Mouse (Mus musculus) embryonic stem cell, embryonic (primary cell): Measurements from ENCODE around the gene Agbl3.

Experiments
- CTCF ChIA-PET, 4 experiments: fragments of 300-600 bp in 2 of 4; fragments of 350-600 bp in 2 of 4; sonication (Branson Sonifier 250); formaldehyde crosslinking; loops; one replicate each; lab custom pipeline; 2022; ENCODE audit warnings: inconsistent platforms in 2 of 4; lab: Charles Lee
- POLR2A ChIA-PET, 4 experiments: fragments of 300-600 bp in 2 of 4; fragments of 350-600 bp in 2 of 4; sonication (Branson Sonifier 250); formaldehyde crosslinking; loops; one replicate each; lab custom pipeline; 2022; ENCODE audit warnings: antibody characterized with exemption in 4 of 4, inconsistent platforms in 1 of 4; lab: Charles Lee

Gene Agbl3

DNA sequence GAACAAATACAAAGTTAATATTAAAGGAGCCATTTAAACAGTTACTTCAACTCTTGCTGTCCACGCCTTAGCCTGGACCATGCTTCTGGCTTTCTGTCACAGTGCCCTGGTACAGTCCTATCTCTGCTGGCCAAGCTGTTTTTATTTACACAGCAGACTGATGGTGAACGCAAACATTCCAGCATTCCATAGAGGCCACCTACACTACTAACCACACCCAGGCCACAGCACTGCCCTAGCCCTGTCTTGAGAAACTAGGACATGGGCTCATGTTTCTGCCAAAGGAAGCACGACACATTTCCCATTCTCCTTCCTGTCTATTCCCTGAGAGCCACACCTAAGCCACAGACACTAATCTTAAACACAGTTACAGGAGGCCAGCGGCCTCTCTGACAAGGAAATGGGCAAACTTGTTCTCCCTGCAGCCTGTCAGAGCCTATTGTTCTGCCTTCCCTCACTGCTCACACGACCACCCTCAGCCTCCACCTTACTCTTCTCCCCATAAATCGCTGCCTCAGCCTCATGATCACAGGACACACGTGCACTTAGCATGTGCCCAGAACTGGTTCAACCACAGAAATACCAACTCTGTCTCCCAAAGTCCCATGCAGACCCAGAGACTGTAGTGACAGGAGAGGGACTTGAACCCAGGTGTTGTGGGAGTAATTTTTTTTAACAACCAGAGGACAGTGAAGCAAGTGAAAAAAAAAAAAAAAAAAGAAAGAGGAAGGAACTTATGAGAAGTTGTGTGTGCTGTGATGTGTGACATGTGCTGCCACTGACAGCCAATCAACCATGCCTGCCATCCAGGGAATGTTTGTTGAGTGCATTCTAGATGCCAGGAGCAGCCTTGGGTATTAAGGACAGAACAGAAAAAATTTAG is 85.7 kb downstream of the Agbl3 start:
- CTCF ChIA-PET: no interaction called here
- POLR2A ChIA-PET: interaction anchor here in 2 of 4 experiments (0.7 to 1.7 kb wide), 6 partner anchors 8 to 265 kb away, joined by 3 to 7 read pairs (median 5); partner anchors contain the start of gene Cyren (in 1 of the 2)

DNA sequence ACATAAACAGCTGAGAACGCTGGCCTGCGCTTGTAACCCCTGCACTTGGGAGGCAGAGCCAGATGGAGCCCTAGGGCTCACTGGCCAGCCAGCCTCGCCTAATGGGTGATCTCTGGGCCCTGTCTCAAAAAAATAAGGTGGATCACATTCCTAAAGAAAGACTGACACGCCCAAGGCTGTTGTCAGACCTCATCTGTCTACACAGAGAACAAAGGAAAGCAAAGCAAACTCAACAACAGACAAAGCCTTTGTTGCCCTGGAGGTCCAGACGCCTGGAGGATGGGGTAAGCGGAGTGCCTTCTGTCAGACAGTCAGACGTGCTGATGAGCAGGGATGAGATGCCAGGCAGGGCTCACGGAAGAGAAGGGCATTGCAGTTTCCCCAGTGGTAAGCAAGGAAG is 86.6 kb downstream of the Agbl3 start:
- ChIA-PET POLR2A (interaction anchor here in 3 of 4 experiments (0.7 to 2.9 kb wide), 8 partner anchors 9 to 264 kb away, joined by 3 to 16 read pairs (median 4); partner anchors contain the start of gene Cyren (in 2 of the 3)), CTCF (interaction anchor here in 2 of 4 experiments (1.3 to 1.8 kb wide), 3 partner anchors 9 to 11 kb away, joined by 3 to 4 read pairs (median 4); partner anchors contain the start of gene Cyren (in 1 of the 2))

DNA sequence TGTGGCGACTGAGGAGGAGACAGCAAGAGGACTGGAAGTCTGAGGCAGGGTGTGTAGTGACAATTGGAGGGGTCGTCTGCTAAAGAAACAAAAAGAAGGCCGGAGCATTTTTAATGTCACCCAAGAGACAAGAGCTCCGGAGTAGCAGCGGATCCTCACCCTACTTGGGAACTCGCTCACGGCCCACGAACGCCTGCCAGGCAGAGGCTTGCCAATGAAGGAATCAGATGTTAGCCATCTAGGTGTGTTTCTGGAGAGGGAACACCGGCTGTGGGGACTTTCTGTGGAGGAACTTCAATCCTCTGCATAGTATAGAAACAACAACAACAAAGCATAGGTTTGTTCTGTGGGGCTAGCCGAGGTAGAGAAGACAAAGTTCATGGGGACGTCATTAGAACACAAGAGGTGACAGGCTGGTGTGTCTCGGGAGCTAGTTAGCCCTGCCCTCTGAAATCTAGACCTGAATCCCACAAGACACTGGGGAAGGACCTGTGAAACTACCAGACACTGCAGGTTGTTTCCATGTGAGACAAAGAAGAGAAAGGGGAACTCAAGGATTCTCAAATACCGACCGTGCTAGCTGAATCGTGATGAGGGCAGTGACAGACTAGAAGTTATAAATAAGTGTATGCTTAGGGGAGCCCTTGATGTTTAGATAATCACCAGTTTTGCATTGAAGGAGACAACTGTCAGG is 87.2 kb downstream of the Agbl3 start:
- ChIA-PET CTCF (interaction anchor here in 2 of 4 experiments (1.3 to 1.8 kb wide), 3 partner anchors 9 to 10 kb away, joined by 3 to 4 read pairs (median 4); partner anchors contain the start of gene Cyren (in 1 of the 2)), POLR2A (interaction anchor here in 3 of 4 experiments (0.5 to 2.9 kb wide), 10 partner anchors 9 to 132 kb away, joined by 3 to 16 read pairs (median 4); partner anchors contain the start of gene Cyren (in 2 of the 3))

DNA sequence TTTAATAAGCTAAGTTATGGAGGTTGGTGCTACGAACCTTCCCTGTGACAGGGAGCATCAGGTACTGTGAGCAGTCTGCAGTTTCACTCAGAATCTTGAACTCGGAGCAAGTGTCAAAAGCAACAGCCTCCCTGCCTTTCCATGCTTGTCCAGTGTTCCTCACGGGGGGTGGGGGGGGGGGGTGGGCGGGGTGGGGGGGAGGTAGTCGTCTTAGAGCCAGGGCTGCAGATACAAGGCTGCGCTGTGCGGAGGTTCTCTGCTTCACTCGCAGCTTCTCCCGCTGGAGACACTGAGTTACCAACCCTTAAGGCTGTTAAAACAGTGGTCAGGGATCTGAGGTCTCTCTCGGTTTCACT is 87.7 kb downstream of the Agbl3 start:
- ChIA-PET CTCF (interaction anchor here in 3 of 4 experiments (1.3 to 1.8 kb wide), 4 partner anchors 8 to 10 kb away, joined by 3 to 4 read pairs (median 4); partner anchors contain the start of gene Cyren (in 2 of the 3)), POLR2A (interaction anchor here in 2 of 4 experiments (0.9 to 2.9 kb wide), 9 partner anchors 9 to 87 kb away, joined by 3 to 16 read pairs (median 3); partner anchors contain the start of genes Agbl3 (in 1 of the 2) and Cyren (in 1 of the 2))

DNA sequence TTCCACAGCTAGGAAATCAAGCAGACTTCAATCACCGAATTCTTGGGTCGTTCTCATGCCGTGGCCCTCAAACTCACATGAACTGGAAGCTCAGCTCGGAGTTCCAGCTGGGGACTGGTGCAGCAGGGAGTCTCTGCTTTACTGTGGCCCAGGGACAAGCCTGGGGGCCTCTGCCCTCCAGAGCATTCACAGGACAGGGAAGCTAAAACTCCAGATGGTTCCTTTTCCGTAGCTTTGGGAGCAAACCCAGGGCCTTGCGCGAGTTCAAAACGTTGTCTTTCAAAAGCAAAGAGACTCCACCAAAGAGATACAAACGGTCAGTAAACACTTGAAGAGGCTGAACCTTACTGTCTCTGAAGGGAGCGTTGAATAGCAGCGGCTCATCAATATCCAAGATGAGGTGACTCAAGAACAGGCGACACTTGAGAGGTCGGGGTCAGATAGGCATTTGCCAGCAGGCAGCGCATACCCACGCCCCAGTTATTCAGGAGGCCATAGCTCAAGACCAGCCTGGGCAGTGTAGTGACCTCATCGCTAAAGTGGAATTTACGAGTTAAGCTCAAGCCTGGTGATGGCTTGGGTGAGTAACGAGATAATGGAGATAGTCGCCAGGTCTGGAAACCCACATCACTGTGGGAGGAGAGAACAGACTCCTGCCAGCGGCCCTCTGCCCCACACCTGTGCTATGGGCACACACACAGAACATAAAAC is 88.4 kb downstream of the Agbl3 start:
- CTCF ChIA-PET: interaction anchor here in 1 of 4 experiments (1.4 to 1.6 kb wide), 2 partner anchors 10 to 53 kb away, joined by 4 read pairs; partner anchors contain the start of gene Cyren
- POLR2A ChIA-PET: interaction anchor here in 2 of 4 experiments (0.9 to 2.9 kb wide), 12 partner anchors 9 to 88 kb away, joined by 3 to 16 read pairs (median 3); partner anchors contain the start of genes Agbl3 (in 2 of the 2) and Cyren (in 1 of the 2)

DNA sequence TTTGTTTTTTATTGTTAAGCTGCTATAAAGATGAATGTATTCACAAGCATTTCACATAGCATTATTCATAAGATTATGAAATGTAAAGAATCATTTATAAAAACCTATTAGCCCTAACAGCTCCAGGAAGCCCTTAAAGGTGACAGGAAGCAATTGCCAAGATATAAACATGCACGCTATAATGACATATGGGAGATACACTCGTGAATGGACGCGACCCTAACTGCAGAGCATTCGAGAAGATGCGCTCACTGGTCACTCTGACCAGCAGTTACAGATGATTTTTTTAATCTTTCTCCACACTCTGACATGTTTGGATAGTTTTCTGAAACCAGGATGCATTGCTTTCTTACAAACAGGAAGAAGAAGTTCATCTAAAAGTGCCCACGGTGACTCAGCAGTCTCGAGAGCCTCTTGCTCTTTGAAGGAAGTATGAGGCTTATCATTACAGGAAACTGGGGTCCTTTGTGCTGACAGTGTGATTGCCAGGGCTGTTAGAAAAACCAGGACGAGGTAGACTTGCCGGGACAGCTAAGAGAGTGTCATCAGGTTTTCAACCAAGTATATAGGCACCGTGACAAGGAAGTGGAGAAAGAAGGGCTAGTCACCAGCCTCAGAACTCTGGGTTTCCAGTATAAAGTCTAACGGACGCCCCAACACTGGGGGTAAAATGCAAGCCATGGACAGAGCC is 89.1 kb downstream of the Agbl3 start:
- CTCF ChIA-PET: interaction anchor here in 1 of 4 experiments (1.4 to 1.6 kb wide), 2 partner anchors 9 to 52 kb away, joined by 4 read pairs; partner anchors contain the start of gene Cyren
- POLR2A ChIA-PET: interaction anchor here in 2 of 4 experiments (1.0 to 2.9 kb wide), 10 partner anchors 8 to 89 kb away, joined by 3 to 16 read pairs (median 3); partner anchors contain the start of genes Agbl3 (in 1 of the 2), Cyren (in 1 of the 2) and Wdr91 (in 1 of the 2)

DNA sequence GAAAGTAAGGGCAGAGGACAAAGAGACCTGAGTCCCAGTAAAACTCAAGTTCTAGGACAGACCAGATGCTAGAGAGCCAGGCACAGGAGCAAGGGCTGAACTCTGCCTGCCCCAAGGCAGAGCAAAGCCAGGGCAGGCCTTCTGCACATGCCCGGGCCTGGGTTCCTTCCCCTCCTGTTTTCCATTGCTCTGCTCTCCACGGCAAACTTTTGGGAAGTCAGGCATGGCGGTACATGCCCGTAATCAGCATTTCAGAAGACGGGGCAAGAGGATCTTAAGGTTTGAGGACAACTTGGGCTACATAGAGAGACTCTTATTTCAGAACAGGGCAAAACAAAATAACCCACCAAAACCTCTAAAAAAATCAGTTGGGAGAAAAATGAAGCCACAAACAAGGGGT is 89.9 kb downstream of the Agbl3 start:
- CTCF ChIA-PET: interaction anchor here in 1 of 4 experiments (1.9 kb wide), 1 partner anchor 10 kb away, joined by 5 read pairs; no protein-coding TSS in a partner anchor

DNA sequence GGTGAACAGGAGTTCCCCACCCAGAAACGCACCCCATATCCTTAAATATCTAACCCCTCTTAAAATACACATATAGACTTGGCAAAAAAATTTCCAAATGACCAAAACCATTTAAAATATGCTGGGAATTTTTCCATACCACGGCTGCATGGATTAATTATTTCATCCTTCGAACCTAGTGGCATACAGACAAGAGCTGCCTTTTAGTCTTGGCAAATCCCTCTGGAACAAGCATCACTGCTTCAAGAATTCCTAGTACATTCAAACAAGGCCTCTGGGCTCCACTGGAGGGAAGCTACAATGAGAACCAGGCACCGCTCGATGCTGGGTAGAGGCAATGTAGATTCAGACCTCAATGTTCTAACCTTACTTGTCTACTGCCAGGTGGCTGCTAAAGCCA is 90.5 kb downstream of the Agbl3 start:
- ChIA-PET CTCF (interaction anchor here in 1 of 4 experiments (1.9 kb wide), 1 partner anchor 9 kb away, joined by 5 read pairs; no protein-coding TSS in a partner anchor), POLR2A (interaction anchor here in 1 of 4 experiments (0.8 kb wide), 1 partner anchor 15 kb away, joined by 3 read pairs; no protein-coding TSS in a partner anchor)

More for the DNA sequence above, 89.9 kb downstream of the Agbl3 start:
- POLR2A ChIA-PET: interaction anchor here in 2 of 4 experiments (0.8 to 1.0 kb wide), 2 partner anchors 14 to 40 kb away, joined by 3 read pairs; partner anchors contain the start of gene Wdr91 (in 1 of the 2)

DNA sequence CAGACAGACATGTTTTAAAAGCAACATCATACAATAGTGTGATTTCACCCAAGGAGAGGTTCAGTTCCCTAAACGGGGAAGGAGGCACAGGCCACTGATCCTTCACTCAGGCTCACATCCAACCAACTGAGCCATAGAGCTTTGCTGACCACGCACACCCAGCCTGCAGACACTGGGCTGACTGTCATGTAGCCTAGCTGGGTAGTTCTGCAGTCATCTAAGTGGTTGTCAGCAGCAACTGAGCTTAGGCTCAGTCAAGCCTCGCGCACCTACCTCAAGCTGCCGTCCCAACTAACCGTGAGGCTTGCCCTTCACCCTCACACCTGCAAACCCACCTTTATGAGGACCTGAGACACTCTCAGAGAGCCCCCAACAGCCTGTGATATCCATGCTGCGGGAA is 91.7 kb downstream of the Agbl3 start:
- CTCF ChIA-PET: interaction anchor here in 1 of 4 experiments (0.5 kb wide), 1 partner anchor 535 kb away, joined by 4 read pairs; no protein-coding TSS in a partner anchor

DNA sequence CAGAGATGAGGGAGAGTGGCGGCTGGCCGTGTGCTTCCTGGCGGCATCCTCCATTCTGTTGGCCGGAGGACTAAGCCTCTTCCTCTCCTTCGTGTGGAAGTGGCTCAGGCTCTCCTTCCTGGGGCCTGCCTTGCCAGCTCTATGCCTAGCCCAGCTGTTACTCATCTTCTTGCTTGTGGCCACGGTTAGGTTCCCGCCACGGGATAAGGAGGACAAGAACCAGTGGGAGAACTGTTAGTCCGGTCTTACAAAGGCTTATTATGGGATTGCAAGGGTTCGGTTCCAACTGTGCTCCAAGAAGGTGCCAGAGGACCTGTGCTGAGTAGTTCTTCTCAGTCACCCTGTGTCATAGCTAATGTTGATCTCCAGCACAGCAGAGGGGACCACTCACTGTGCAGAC is 92.6 kb downstream of the Agbl3 start:
- ChIA-PET POLR2A (interaction anchor here in 2 of 4 experiments (0.7 to 1.0 kb wide), 2 partner anchors 10 to 47 kb away, joined by 3 to 4 read pairs; partner anchors contain the start of gene Tmem140 (in 1 of the 2)), CTCF (no interaction called here)

More for the DNA sequence above, 91.7 kb downstream of the Agbl3 start:
- POLR2A ChIA-PET: interaction anchor here in 3 of 4 experiments (0.7 to 1.0 kb wide), 4 partner anchors 9 to 672 kb away, joined by 3 to 4 read pairs (median 3); partner anchors contain the start of gene Tmem140 (in 1 of the 3)

DNA sequence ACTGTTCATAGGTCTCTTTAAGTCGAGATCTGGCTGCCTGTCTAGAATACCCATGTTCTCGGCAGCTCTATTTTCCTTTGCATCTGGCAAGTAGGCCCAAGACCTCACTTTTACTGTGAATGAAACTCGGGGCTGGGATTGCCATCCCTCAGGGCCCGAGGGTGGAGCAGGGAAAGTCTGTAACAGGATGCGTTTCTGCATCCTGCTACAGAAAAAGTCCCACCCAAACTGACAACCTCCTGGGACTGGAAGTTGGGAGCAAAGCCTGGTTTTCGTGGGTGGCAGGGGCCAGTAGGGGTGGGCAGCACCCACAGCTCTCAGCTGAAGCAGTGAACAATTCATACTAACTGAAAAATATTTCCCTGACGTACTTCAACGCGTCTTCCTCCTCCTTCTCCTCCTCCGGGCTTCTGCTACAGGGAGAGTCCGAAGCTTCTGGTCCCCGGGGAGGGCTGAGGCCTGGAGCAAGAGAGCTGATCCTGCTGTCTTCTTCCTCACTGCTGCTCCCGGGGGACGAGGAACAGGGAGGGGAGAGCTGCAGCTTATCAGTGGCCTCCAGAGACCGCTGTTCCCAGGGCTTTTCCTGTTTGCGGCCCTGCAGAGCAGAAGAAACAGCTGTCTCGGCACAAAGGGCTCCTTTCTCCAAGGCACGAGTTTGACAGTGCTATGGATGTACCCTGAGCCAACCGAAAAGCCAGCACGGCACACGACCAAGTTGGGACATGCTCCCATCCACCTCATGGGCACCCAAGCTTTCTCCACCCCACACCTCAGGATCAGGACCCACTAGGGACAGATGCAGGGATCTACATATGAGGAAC is 94.1 kb downstream of the Agbl3 start:
- ChIA-PET CTCF (interaction anchor here in 1 of 4 experiments (0.6 to 0.7 kb wide), 2 partner anchors 13 to 48 kb away, joined by 4 to 7 read pairs; no protein-coding TSS in a partner anchor), POLR2A (interaction anchor here in 1 of 4 experiments (3.0 kb wide), 1 partner anchor 11 kb away, joined by 11 read pairs; the partner anchor contains the start of gene Tmem140)

DNA sequence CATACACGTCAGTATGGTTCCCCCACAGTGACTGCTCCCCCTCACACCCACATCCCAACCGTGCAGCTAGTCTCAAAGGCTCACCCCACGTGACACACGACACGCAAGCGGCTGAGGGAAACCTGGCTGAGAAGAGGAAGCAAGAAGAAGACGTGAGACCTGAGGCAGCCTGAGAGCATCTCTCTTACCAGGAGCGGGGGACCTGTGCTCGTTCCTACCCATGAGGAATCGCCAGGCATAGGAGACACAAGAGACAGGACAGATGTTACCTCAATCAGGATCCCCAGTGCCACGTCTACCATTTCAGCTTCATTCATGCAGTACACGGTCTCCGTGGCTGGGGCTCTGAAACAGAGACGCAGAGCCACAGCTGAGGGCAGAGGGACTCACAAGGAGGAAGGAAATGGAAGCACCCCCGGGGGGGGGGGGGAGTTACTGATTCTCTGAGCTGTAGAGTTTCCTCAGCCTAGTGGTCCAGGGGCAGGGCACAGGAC is 95.1 kb downstream of the Agbl3 start:
- ChIA-PET POLR2A (interaction anchor here in 2 of 4 experiments (1.0 to 3.0 kb wide), 3 partner anchors 9 to 14 kb away, joined by 3 to 11 read pairs (median 5); partner anchors contain the start of gene Tmem140 (in 1 of the 2)), CTCF (interaction anchor here in 1 of 4 experiments (0.6 to 1.4 kb wide), 2 partner anchors 52 to 327 kb away, joined by 4 read pairs; no protein-coding TSS in a partner anchor)

DNA sequence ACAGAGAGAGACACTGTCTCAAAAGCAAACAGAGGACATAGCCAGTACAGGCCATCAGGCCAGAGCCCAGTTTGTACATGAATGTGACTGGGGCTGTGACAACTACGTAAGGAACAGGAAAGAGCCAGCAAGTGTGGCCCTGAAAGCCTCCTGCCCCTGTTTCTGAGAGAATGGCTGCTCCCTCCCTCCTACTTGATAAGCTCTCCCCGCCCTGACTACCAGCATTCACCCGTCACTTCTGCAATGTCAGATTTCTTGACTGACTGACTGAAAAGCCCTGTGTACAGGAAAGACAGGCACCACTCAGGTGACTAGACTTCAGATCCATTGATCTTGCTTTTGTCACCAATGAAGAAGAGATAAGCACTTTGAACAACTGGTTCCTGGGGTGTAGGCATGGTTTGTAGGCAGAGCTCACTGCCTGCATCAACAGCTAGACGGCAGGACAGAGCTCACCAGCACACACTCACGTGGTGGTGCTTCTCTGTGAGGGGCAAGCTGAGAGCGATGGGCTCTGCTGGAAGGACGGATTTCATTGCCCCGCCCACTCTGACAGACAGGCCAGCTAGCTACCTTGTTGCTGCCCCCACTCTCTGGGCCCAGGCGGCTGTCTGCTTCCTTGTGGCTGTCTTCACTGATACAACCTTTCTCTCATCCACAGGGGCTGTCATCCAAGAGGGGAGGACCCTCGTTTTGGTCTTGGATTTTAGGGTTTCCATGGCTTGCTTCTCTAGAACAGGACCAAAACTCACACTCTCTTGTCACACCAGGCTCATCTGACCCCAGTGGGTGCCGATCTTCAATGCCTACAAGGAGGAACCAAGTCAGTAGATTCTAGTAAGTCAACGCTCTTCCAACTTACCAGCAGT is 96.0 kb downstream of the Agbl3 start:
- ChIA-PET POLR2A (interaction anchor here in 2 of 4 experiments (0.8 to 3.0 kb wide), 9 partner anchors 9 to 301 kb away, joined by 3 to 11 read pairs (median 3); partner anchors contain the start of genes Tmem140 (in 2 of the 2) and Nup205 (in 1 of the 2)), CTCF (interaction anchor here in 2 of 4 experiments (0.6 to 1.4 kb wide), 5 partner anchors 9 to 328 kb away, joined by 3 to 6 read pairs (median 4); no protein-coding TSS in a partner anchor)

DNA sequence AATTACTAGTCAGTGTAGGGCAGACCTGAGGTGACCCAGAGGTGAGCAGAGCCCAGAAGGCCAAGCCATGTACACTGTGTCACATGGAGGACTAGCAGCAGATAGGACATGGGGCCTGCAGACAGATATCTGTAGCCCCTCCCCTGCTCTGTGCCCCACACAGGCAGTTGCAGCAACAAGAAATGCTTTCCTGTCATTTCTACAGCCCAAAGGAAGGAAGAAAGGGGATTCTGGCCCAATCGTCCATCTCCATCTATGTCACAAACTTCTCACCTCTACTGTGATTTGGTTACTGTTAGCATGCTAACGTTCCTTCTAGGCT is 96.6 kb downstream of the Agbl3 start:
- CTCF ChIA-PET: interaction anchor here in 2 of 4 experiments (0.9 to 1.4 kb wide), 4 partner anchors 9 to 50 kb away, joined by 3 to 6 read pairs (median 4); no protein-coding TSS in a partner anchor
- POLR2A ChIA-PET: interaction anchor here in 2 of 4 experiments (0.8 to 4.3 kb wide), 10 partner anchors 9 to 300 kb away, joined by 3 to 29 read pairs (median 4); partner anchors contain the start of genes Tmem140 (in 2 of the 2) and Nup205 (in 1 of the 2)
